Mouse (Mus musculus) right cerebral cortex, postnatal 4 days (tissue): ENCODE results near the gene Slc7a14.
A peak's percentile ranks its signal among the peaks of the same experiment; 100 is the strongest.

ENCODE experiments used
- DNase-seq: peaks from one replicate; pipeline ENCODE4 v3.0.0-alpha.2; 2022

Slc7a14 gene

GRCm38 (mm10) chr3:31208046-31208445, 102.1 kb downstream of the Slc7a14 start:
- no peak for DNase-seq

GRCm38 (mm10) chr3:31205167-31205566, 105.0 kb downstream of the Slc7a14 start:
- no peak for DNase-seq

- no peak for DNase-seq
Observed at GRCm38 (mm10) chr3:31203947-31204346, 106.2 kb downstream of the Slc7a14 start.

- no peak for DNase-seq
Observed at GRCm38 (mm10) chr3:31199162-31199877, 110.9 kb downstream of the Slc7a14 start.

GRCm38 (mm10) chr3:31191402-31191801, 118.8 kb downstream of the Slc7a14 start:
- no peak for DNase-seq

- no peak for DNase-seq
Observed at GRCm38 (mm10) chr3:31190342-31190741, 119.8 kb downstream of the Slc7a14 start.

- DNase-seq = peak; percentile 12
Observed at GRCm38 (mm10) chr3:31166365-31166871, 143.8 kb downstream of the Slc7a14 start.

GRCm38 (mm10) chr3:31165803-31166202, 144.4 kb downstream of the Slc7a14 start:
- no peak for DNase-seq

- DNase-seq = no peak
Observed at GRCm38 (mm10) chr3:31162860-31163259, 147.3 kb downstream of the Slc7a14 start.

GRCm38 (mm10) chr3:31161336-31161735, 148.8 kb downstream of the Slc7a14 start:
- no peak for DNase-seq

GRCm38 (mm10) chr3:31160046-31160445, 150.1 kb downstream of the Slc7a14 start:
- DNase-seq = no peak

GRCm38 (mm10) chr3:31157776-31158175, 152.4 kb downstream of the Slc7a14 start:
- no peak for DNase-seq

GRCm38 (mm10) chr3:31156126-31156525, 154.1 kb downstream of the Slc7a14 start:
- no peak for DNase-seq
